Mouse (Mus musculus) frontal cortex, adult (tissue): ENCODE data around the gene Lrcol1.
A peak's percentile ranks its signal among the peaks of the same experiment; 100 is the strongest.

ENCODE experiments used
- ATAC-seq: cut with Nextera tagmentation; 2 replicates; pipeline ENCODE4 v1.9.2; 2017; ENCODE audit warnings: mild to moderate bottlenecking, moderate library complexity, mixed read lengths; ENCODE audit not compliant: low TSS enrichment

The Lrcol1 gene

DNA sequence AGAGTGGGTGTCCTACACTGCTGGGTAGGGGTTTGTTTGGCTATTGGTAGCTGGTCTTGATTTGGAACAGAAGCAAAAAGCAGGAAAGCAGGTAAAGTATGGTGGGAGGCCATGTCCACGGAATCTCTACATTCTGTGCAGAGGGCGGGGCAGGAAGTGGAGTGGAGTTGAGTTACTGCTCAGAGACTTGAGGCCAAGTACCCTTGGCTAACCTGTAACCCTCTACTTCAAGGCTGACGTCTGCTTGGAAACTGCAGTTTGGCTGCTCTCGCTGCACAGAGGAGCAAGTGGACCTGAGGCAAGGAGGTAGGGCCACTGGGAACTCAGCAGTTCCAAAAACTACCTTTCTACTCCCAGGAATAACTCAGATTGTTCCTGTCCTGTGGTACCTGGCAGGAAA is at the start of gene Lrcol1:
Gene Lrcol1, plus strand, starts transcription at position 207 of the 400 bp plus-strand sequence.
- no peak for ATAC-seq

DNA sequence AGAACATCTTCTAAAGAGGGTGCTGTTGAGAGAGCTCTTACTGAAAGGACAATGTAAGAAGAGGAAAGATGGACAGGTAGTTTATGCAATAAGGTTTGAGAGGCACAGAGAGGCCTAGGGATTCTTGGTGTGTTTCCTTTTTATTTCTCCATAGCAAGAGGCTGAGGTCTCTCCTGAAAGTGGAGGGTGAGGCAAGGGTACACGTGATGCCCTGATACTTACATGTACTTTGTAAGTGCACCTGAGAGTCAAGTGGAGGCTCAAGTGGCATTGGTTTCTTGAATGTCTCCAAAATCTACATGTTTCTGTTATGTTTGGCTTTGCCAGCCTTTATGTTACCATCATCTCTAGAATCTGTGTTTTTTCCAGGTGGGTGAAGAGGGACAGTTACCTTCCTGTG is 47.9 kb upstream of the Lrcol1 start:
- ATAC-seq = no peak

DNA sequence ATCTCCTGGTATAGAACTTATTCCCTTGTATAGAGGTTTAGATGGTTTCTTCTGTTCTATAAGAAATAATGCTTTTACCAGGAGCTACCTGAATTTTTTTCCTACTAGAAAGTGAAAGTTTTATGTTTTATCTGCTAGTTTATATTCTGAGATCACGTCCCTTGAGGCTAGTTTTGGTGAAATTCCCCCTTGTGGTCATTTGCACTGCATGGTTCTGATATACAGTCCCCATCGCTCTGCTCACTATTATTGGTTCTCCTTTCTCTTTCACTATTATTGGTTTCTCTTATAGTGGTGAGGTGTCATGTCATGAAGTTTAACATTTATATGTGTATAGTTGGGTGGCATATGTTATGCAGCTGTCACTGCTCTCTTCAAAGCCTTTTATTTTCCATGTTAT is 43.9 kb upstream of the Lrcol1 start:
- ATAC-seq = no peak

DNA sequence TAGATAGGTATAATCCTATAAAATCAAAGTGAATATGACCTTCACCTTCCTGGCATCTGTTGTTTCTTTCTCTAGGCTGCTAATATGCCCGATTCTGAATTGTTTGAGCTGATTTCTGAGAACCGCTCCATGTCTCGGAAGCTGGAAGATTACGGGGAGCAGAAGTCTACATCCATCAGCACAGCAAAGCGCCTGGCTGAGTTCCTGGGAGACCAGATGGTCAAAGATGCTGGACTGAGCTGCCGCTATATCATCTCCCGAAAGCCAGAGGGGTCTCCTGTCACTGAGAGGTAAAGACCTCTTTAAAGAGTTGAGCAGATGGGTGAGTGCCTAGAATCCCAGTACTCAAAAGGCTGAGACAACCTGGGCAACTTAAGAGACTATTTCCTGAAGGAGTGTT is 35.7 kb upstream of the Lrcol1 start:
- ATAC-seq = no peak

DNA sequence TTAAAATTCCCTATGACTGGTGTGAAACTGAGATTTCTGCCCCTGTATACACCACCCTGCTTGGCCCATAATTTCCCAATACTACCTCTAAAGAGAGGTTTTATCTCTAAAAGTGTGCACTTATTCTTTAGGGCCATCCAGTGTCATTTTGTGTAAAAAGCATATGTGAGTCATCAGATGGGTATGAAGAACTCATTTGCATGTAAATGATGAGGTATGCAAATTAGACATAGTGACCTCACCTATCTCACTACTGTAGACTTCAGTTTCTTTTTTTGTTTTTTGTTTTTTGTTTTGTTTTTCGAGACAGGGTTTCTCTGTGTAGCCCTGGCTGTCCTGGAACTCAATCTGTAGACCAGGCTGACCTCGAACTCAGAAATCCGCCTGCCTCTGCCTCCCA is 31.4 kb upstream of the Lrcol1 start:
- ATAC-seq = no peak

DNA sequence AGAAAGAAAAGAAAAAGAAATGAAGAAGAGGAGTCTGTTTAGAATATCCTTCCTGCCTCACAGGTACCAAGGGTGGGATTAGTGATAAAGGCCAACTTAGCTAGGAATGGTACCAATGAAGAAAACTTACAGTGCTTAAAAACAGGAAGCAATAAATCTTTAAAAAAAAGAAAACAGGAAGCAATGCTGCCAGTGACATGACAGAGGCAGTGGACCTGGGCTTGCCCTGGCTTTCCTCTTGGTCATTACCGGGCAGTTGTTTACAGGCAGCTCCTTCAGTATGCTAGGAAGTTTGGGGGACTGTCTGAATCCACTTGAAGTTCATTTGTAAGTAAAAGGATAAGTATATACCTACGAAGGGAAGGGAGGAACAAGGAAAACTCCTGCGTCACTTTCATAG is 14.0 kb upstream of the Lrcol1 start:
- ATAC-seq = no peak

DNA sequence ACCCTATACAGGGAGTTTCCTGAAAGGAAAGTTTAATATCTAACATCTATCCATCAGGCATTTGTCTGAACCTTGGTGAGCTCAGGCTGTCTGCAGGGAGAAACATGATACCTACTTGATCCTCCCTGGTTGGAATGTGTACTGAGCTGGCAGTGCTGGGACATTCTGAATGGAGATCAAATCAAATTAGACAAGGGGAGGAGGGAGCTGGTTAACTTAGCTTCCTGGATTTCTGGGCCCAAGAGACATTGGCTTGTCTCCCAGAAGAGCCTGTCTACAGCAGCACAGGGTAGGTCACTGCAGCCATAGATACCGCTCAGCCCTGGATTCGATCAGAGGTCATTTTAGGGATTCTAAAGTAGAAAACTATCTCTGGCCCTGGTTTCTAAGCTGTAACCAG is 5.7 kb upstream of the Lrcol1 start:
- ATAC-seq = no peak

DNA sequence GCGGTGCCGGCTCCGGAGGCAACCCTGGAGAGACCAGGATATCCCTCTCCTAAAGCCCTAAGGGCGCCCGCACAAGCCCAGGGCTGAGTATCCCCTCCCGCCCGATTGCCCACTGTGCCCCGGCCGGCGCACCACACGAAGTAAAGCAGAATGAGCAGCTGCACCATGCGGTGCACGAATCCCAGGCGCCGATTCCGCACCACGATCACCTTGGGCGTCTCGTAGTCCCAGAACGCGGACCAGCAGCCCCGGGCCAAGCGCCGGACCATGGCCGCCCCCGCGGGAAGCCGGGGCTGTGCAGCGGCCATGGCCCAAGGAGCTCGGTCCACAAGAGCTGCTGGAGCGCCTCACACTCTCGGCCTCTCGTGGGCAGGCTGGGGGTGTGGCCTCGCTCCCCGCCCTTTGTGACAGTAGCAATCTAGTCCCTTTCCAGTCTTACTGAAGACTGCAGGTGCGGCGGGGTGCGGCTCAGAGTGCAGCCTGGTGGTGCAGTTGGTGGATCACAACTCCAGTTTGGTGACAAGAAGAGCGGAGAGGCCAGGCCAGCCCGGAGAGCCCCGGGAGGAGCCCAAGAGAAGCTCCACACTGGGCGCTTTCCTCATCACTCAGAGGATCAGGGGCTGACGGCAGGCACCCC is 1.8 kb upstream of the Lrcol1 start, which contains the start of gene P2rx2:
Gene P2rx2, minus strand, starts transcription at position 565 of the 637 bp plus-strand sequence.
- peak; percentile 57; the same call in 1 of the 2 replicates for ATAC-seq

DNA sequence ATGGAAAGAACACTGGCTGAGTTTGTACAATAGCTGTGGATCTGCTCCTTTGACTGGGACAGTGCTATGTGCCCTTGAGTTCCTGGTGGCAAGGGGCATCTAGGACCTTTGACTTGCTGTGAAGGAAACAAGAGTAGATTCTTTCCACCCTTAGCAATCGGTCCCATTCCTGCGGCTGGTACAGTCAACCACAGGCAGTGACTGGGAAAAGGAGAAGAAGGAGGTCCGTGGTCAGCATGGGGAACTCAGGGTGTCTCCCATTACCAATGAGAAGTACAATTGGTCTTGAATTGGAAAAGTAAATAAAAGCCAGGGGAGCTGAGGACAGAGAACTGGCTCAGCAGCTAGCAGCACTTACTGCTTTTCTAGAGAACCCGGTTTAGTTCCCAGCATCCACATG is 1.0 kb downstream of the Lrcol1 start:
- no peak for ATAC-seq

DNA sequence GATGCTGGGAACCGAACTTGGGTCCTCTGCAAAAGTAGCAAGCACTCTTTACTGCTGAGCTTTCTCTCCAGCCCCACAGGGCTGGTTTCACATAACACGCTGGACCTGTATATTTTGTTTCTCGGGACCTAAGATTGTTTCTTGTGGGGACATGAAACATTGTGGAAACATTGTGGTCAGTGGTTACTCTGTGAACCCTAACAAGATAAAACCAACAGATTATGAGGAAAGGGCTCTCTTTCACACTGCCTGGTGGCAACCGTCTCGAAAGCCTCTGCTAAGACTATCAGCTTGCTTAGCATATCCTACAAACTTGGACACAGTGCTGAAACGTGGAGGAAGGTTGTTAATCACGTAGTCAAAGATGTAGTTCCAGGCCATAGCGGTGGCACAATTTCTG is 2.5 kb downstream of the Lrcol1 start:
- ATAC-seq = no peak

DNA sequence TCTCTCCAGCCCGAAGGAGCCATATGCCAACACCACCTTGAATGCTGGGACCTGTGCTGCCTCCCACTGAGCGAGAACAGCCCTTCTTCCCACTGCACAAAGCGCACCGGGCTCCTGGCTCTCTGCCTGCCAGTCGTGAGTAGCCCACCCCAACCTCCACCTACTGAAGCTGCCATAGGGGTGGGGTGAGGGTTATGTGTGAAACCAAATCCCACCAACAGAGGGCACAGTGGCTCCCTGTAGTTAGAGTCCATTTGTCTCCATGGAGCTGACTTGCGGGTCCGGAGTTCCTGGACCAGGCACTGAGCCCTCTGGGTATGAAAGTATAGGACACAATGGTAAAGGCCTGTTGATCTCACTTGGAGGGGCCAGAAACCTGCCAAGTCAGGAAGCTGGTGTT is 10.2 kb downstream of the Lrcol1 start:
- ATAC-seq = 0 out of 2 replicates have a peak, but pooled peaks have one; percentile 41

DNA sequence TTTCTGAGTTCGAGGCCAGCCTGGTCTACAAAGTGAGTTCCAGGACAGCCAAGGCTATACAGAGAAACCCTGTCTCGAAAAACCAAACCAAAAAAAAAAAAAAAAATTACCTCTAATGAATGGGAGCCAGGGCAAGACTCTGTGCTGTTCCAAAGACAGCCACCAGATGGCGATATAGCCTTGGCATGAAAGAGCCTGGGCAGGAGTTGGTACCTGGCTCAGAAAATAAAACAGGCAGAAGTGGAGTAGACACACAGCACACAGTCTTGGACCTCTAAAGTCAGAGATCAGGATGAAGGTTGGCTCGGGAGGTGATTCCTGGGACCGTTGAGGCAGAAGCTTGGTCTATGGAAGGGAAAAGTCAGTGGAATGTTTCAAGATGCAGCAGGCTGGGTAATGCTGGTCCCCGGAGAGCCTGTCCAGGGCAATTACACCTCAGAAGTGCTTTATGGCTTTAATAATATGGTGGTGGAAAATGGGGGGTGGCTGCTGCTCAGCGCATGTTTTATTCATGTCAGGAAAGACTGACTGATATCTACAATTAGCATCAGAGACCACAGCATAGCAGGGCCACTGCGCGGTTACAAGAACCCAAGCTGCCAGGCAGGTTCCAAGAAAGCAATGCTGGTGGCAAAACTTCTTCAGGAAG is 13.1 kb downstream of the Lrcol1 start:
- ATAC-seq = peak; percentile 73; the same call in 1 of the 2 replicates

DNA sequence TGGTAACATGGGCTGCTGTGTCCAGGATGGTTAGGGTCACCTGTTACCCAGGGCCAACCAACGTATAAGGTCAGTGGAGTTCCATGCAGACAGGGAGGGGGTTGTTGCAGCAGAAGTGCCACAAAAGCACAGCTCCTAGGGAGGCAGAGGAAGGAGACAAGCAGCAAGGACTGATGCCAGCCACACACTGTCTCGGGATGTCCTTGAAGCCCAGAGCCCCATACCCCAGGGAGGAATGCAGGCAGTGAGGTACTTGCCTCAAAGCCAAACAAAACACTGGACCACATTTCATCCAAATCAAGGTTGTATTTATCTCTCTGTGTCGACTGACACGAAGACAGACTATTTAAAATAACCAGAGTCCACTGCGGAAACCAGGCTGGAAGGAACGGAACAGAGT is 16.9 kb downstream of the Lrcol1 start:
- ATAC-seq = no peak

DNA sequence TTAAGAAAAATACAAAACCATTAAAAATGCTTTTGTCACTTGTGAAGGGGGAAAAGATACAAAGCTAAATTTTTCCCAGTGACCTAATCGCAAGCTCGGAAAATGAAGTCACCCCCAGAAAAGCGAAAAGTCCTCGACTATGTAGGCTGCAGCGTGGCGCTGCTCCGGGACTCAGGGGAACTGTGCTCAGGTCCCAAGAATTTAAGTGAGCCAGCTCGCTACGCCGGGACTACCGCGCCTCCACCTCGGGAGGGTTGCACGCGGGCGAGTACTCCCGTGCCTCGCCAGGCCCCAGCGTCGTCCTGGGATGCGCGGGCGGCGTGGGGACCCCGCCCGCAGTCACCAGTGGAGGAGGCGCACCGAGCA is 18.3 kb downstream of the Lrcol1 start:
- ATAC-seq = no peak; the same call in 1 of the 2 replicates

DNA sequence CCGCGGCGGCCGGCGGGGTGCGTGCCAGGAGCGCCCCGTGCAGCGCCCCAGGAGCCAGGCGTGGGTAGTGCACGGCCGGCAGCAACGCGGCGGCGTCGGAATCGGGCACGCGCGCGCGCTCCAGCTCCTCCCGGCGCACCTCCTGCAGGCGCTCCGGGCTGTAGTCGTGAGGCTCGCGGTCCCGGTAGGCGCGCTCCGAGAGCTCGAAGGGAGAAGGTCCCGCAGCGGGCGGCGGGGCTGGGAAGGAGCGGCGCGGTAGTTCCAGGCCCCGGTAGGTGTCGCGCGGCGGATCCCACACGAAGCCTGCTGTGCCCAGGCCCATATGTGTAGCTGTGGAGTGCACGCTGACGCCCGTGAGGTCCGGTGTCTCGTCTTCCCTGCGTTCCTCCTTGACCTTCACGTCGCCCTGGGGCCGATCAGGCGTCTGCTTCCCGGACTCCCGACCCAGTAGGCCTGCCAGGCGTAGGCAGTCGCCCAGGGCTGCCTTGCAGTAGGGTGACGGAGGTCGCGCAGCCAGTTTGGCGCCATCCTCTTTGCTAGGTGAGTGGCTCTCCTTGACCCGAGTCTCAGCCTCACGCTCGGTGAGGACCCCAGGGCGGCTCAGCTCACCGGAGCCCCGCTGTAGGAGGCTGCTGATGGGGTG is 18.8 kb downstream of the Lrcol1 start:
- ATAC-seq = peak; percentile 90

DNA sequence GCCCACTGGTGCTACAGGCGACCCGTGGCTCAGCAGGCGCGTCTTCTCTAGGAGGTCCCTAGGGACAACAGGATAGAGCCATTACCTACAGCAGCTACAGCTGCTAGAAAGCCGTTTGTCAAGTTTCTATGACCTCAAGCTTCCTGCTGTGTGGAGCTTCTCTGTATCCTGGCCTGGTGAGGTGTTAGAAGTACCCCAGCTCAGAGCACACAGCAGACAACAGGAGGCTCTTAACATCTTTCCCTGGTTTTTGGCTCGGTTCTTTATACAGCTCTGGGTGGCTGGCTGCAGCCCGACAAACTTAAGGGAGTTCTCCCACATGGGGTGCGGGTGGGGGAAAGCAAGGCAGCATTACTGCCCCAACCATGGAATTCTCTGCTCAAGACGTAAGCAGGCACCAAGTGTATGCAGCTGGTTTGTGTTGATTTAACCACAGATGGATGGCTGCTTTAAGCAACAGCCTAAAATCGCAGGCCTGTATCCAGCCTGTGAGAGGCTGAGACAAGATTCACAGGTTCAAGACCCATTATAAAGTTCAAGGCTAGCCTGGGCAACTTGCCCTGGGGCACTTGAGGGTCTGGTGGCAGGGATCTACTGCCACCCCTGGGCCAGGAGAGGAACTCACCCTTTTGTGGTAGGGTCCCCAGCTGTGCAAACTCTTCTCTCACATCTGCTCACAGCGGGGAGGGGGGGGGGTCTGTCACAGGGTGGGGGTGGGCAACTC is 19.5 kb downstream of the Lrcol1 start:
- peak; percentile 42 for ATAC-seq

DNA sequence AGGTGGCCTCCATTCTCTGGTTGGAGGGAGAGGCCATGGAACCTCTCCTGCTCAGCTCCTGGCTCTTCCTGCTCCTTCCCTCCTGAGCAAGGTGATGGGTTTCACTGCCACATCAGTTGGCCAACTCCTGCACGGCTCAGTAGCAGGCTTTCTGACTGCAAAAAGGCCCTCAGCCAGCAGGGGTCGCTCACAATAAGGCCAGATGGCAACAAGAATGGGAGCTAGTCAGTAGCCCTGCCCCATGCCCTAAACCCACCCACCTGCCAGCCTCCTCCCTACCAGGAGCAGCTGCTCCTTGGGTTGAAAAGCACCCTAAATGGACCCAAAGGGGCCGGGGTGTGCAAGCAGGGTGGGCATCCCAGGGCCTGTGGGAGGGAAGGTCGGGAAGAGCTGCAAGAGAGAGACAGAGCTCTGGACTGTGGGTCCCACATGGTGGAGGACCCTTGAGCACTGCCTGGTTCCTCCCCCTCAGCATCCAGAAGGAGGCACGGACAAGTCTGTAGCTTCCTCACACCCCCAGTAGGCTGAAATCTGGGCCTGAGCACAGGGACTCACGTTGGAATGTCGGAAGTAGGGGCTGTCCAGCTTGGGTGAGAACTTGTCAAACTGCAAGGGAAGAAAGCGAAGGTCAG is 32.4 kb downstream of the Lrcol1 start:
- ATAC-seq = peak; percentile 28; the same call in 1 of the 2 replicates

DNA sequence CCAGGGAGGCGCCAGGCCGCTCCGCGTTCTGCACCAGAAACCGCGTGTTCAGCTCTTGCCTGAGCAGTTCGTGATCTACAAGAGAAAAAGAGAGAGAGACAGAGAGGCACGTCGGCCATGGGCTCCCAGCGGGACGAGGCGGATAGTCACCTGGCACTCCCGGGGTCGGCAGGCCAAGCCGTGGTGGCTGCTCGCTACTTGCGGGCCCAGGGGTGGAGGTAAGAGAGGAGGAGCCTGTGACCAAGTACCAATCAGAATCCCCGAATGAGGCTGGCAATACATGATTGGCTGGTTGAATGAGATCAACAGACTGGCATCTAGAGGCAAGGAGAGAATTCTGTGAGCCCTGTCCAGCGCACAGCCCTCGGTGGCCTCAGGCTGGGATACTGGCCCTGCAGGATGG is 33.7 kb downstream of the Lrcol1 start:
- ATAC-seq = peak; percentile 62; the same call in 1 of the 2 replicates

DNA sequence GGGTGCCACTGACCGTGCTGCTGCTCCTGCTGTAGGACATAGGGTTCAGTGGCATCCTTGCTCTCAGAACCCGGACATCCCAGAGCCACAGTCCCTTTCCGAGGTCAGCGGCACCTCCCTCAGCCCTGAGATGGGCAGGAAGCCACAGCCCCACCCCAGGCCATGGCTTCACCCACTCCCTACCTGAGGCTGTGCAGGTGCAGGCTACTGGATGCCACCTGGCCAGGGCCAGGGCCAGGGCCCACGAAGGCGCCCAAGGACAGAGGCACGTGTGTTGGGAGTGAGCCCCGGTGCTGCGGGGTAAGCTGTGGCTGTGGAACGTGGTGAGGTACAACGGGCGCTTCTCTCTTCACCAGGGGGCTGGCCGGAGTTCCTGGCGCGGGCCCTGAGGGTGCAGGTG is 34.6 kb downstream of the Lrcol1 start:
- ATAC-seq = no peak

DNA sequence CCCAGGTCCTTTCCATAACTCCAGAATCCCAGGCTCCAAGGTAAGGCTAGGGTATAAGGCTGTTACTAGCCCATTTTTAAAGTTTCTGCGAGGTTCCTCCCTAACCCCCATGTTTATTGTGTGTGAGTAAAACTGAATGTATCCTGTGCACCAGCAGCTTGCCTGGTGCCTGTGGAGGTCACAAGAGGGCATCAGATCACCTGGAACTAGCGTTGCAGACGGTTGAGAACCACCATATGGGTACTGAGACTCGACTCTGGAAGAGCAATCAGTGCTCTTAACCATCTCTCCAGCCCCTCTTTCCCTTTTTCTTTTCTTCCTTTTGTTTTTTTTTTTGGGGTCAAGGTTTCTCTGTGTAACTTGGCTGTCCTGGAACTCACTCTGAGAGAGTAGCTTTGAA is 35.3 kb downstream of the Lrcol1 start:
- no peak for ATAC-seq

DNA sequence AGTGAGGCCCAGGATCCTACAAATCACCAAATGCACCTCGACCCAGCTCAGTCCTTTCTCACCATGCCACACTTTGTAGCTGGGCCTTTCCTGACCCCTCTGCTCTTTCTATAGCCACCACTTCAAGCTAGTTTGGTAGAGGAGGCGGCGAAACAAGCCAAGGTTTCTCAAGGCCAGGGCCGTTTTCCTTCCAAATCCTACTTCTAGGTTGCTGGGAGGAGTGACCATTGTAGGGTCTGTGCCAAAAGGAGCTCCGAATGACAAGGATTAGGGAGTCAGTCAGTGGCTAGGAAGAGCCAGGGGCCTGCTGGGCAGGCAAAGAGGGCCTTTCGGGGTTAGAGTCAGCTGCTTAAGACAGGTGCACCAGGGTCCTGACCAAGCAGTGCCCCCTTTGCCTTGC is 40.0 kb downstream of the Lrcol1 start:
- ATAC-seq = no peak

DNA sequence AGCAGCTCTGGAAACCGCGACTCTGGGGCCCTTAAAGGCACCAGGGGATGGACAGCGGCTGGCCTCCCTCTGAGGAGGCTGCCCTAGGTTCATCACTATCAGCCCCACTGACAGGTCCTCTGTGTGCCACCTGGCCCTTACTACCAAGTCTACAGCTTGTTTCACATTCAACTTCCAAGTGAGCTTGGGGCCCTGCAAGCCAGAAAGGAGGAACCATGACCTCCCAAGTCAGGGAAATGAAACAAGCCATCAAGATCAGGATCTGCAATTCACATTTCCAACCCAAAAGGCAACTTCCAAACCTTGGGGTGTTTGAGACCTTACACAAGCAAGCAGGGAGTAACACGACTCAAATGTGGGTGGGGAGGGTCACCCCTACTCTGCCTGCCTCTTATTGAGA is 40.7 kb downstream of the Lrcol1 start:
- ATAC-seq = no peak
